Comparison of ENCODE assay signal across 17 mouse cellular contexts in genomic region chr4:134257198-134258009, GRCm38 (mm10). TPM values are rescaled to one million over a fixed set of nuclear protein-coding genes. Genes with fewer than 3 reads are reported as not detected.
DNase-seq lines count a peak whose midpoint lies in the region; ATAC-seq lines count a peak whose summit lies in the region.
"Had no signal": no experiment of that assay in that cellular context is flagged by ENCODE, and none has a peak within 500 bp of the region (broad histone marks: within the 10 kb centered on the region; RNA-seq: fewer than 3 reads in every experiment).

No protein-coding gene starts in this region.

- no peaks in the 10 kb centered on the region for H3K36me3 ChIP-seq in liver, embryonic 11.5 days (ENCODE audit: control insufficient read depth, insufficient read depth, low read length)
- H3K36me3 ChIP-seq: forebrain, embryonic 12.5 days; intestine, embryonic 15.5 days; liver, embryonic 15.5 days had no signal

- peaks cover 32% of the 10 kb centered on the region for H3K27me3 ChIP-seq in liver, embryonic 11.5 days (replicated peaks; ENCODE audit: control insufficient read depth, insufficient read depth, low read length)
- H3K27me3 ChIP-seq: Patski had no signal

- H3K9ac ChIP-seq in liver, embryonic 11.5 days (ENCODE audit: low read depth, low read length): no peak overlapping the region
- H3K9ac ChIP-seq: forebrain, embryonic 12.5 days; intestine, embryonic 15.5 days; liver, embryonic 15.5 days had no signal

- no peak overlapping the region for H3K27ac ChIP-seq in liver, embryonic 11.5 days (ENCODE audit: low read depth, low read length)
- H3K27ac ChIP-seq: forebrain, embryonic 12.5 days; liver, embryonic 15.5 days had no signal

- peak; percentile 95 for DNase-seq in heart, adult 11 months
- no peak for DNase-seq in heart, adult 9 months (ENCODE audit: low spot score in 2 of 2)
- DNase-seq in kidney, postnatal 25 days: peak; percentile 26 to 58
- DNase-seq in kidney, postnatal 10 days: no peak
- peak; percentile 69 for DNase-seq in embryo, embryonic 10.5 days (ENCODE audit: low spot score)
- peak; percentile 44 for DNase-seq in lung, postnatal 36 days
- no peak for DNase-seq in liver, embryonic 11.5 days (ENCODE audit: low spot score)
- DNase-seq: cerebellum, adult 9-11 months; gastrocnemius, postnatal 36 days had no signal

- no peaks in the 10 kb centered on the region for H3K9me3 ChIP-seq in liver, embryonic 11.5 days (ENCODE audit: control insufficient read depth, low read length)
- H3K9me3 ChIP-seq: forebrain, embryonic 12.5 days; intestine, embryonic 15.5 days; liver, embryonic 15.5 days had no signal

- no peak for ATAC-seq in erythroid progenitor cell, adult 5-6 weeks (replicated peaks; ENCODE audit: low FRiP score, poor library complexity, severe bottlenecking)
- ATAC-seq in liver, embryonic 11.5 days (replicated peaks; ENCODE audit: low FRiP score): no peak
- ATAC-seq: Patski had no signal

- peaks cover 24% of the 10 kb centered on the region for H3K4me1 ChIP-seq in liver, embryonic 11.5 days (replicated peaks; ENCODE audit: control insufficient read depth, insufficient read depth, low read length)

- H3K4me2 ChIP-seq in liver, embryonic 11.5 days: no peak overlapping the region; the same call in 1 of the 2 replicates
- H3K4me2 ChIP-seq: forebrain, embryonic 12.5 days; liver, embryonic 15.5 days had no signal

- 28% methylated on average over 11 of the region's 11 CpGs for WGBS in liver, embryonic 11.5 days

- no peak overlapping the region for H3K4me3 ChIP-seq in liver, embryonic 11.5 days (ENCODE audit: low read depth, low read length)
- H3K4me3 ChIP-seq: forebrain, embryonic 12.5 days; intestine, embryonic 15.5 days; liver, embryonic 15.5 days had no signal

RNA-seq across cellular contexts. Expression of gene Grrp1, which starts 3.5 kb away (rescaled TPM):
- total RNA-seq in erythroid progenitor cell, adult 5-6 weeks (2015; ENCODE audit: low replicate concordance): not detected in 2 replicates
- total RNA-seq in erythroid progenitor cell, adult 5-6 weeks (2017; ENCODE audit: low replicate concordance): not detected in 2 replicates
- 2.5 and 3.8 TPM in 2 replicates for polyA plus RNA-seq in liver, embryonic 11.5 days (2014; fragmentation: Nextera tagmentation; extraction: Ambion mirVana)
- total RNA-seq: monocyte, adult 5-6 weeks had no signal
- polyA plus RNA-seq: Patski had no signal

RNA-seq across cellular contexts. Expression of gene Gm30191, which starts 10.7 kb away (rescaled TPM):
- not detected in 2 replicates for total RNA-seq in erythroid progenitor cell, adult 5-6 weeks (2015; ENCODE audit: low replicate concordance)
- total RNA-seq in erythroid progenitor cell, adult 5-6 weeks (2017; ENCODE audit: low replicate concordance): not detected in 2 replicates
- not detected in 2 replicates for polyA plus RNA-seq in liver, embryonic 11.5 days (2014; fragmentation: Nextera tagmentation; extraction: Ambion mirVana)
- total RNA-seq: adrenal gland, postnatal 4 days; gastrocnemius, postnatal 36 days; monocyte, adult 5-6 weeks had no signal
- polyA plus RNA-seq: forebrain, embryonic 12.5 days; intestine, embryonic 15.5 days; liver, embryonic 15.5 days; Patski; urinary bladder, adult 2 months had no signal

RNA-seq across cellular contexts. Expression of gene Zfp593, which starts 12.0 kb away (rescaled TPM):
- 2.2 and 4.6 TPM in 2 replicates for total RNA-seq in erythroid progenitor cell, adult 5-6 weeks (2015; ENCODE audit: low replicate concordance)
- total RNA-seq in erythroid progenitor cell, adult 5-6 weeks (2017; ENCODE audit: low replicate concordance): not detected in 2 replicates
- polyA plus RNA-seq in liver, embryonic 11.5 days (2014; fragmentation: Nextera tagmentation; extraction: Ambion mirVana): 17.6 and 22.4 TPM in 2 replicates

RNA-seq across cellular contexts. Expression of gene E130218I03Rik, which starts 13.9 kb away (rescaled TPM):
- total RNA-seq in erythroid progenitor cell, adult 5-6 weeks (2015; ENCODE audit: low replicate concordance): not detected in 2 replicates
- total RNA-seq in erythroid progenitor cell, adult 5-6 weeks (2017; ENCODE audit: low replicate concordance): not detected in 2 replicates
- 0.39 and 0.52 TPM in 2 replicates for polyA plus RNA-seq in liver, embryonic 11.5 days (2014; fragmentation: Nextera tagmentation; extraction: Ambion mirVana)
- total RNA-seq: adrenal gland, postnatal 4 days; gastrocnemius, postnatal 36 days had no signal
- polyA plus RNA-seq: liver, embryonic 15.5 days; urinary bladder, adult 2 months had no signal

RNA-seq across cellular contexts. Expression of gene Cnksr1, which starts 19.2 kb away (rescaled TPM):
- not detected in 2 replicates for total RNA-seq in erythroid progenitor cell, adult 5-6 weeks (2015; ENCODE audit: low replicate concordance)
- not detected in 2 replicates for total RNA-seq in erythroid progenitor cell, adult 5-6 weeks (2017; ENCODE audit: low replicate concordance)
- polyA plus RNA-seq in liver, embryonic 11.5 days (2014; fragmentation: Nextera tagmentation; extraction: Ambion mirVana): 0.26 and 0.51 TPM in 2 replicates
- total RNA-seq: monocyte, adult 5-6 weeks had no signal

Comparison
In these comparisons a context has a peak if more than half of its experiments do, and no peak if none do; other contexts are left out.
1. DNase-seq: peak in heart, adult 11 months (single experiment), kidney, postnatal 25 days (2 of 2), embryo, embryonic 10.5 days (single experiment) and lung, postnatal 36 days (single experiment); none in heart, adult 9 months (0 of 2), kidney, postnatal 10 days (single experiment) and liver, embryonic 11.5 days (single experiment).